Mouse (Mus musculus): ENCODE results near the gene Chmp4b.

GRCm38 (mm10) chr2:154603007-154603637 is 48.4 kb upstream of the Chmp4b start:
- no peak for TF ChIP-seq CTCF (IDR thresholded peaks at IDR 0.05; ENCODE audit: borderline replicate concordance, insufficient read depth, low read depth, low read length)
- no peak for TF ChIP-seq POLR2A (IDR thresholded peaks at IDR 0.05; ENCODE audit: borderline replicate concordance, insufficient read depth, low read length)
